Mouse (Mus musculus) layer of hippocampus, adult 8-10 months (tissue): ENCODE results near the gene Gfra1. TPM values are rescaled to one million over a fixed set of nuclear protein-coding genes. Genes with fewer than 3 reads are reported as not detected.

Experiments used
- DNase-seq, 2 experiments: peaks; one replicate each; pipeline ENCODE4 v3.0.0; 2022; ENCODE audit warnings: low spot score in 2 of 2
- total RNA-seq, 4 experiments: library from RNA; stranded (reverse); gene quantifications; 2 replicates each; pipeline ENCODE4 v1.2.4; 2022

Gene Gfra1
- total RNA-seq, result 10 to 100 TPM; 57.6 to 72.0 (median 68.2) TPM

GRCm38 (mm10) chr19:58455496-58456061 is at the start of gene Gfra1:
Gene Gfra1 (minus strand): TSS chr19:58455909.
- peak; percentile 33 to 59 for DNase-seq

- DNase-seq, result peak in 1 of 2 experiments; percentile 16
These were observed 44.3 kb upstream of the Gfra1 start for GRCm38 (mm10) chr19:58500049-58500448.

- DNase-seq, result no peak
These were observed 43.8 kb upstream of the Gfra1 start for GRCm38 (mm10) chr19:58499420-58499966.

GRCm38 (mm10) chr19:58497106-58497505 is 41.4 kb upstream of the Gfra1 start:
- DNase-seq, result no peak

GRCm38 (mm10) chr19:58486686-58487085 is 31.0 kb upstream of the Gfra1 start:
- DNase-seq, result no peak

GRCm38 (mm10) chr19:58482373-58482977 is 26.8 kb upstream of the Gfra1 start:
- no peak for DNase-seq

- no peak for DNase-seq
These were observed 18.5 kb upstream of the Gfra1 start for GRCm38 (mm10) chr19:58474251-58474650.

GRCm38 (mm10) chr19:58469421-58469820 is 13.7 kb upstream of the Gfra1 start:
- DNase-seq, result peak; percentile 76 to 93

- no peak for DNase-seq
These were observed 12.6 kb upstream of the Gfra1 start for GRCm38 (mm10) chr19:58468331-58468730.

- no peak for DNase-seq
These were observed 8.0 kb upstream of the Gfra1 start for GRCm38 (mm10) chr19:58463755-58464154.

- DNase-seq, result no peak
These were observed 4.8 kb upstream of the Gfra1 start for GRCm38 (mm10) chr19:58460361-58461022.

GRCm38 (mm10) chr19:58456491-58457061 is 867 bp upstream of the Gfra1 start:
- DNase-seq, result no peak

- DNase-seq, result peak in 1 of 2 experiments; percentile 36
These were observed 631 bp downstream of the Gfra1 start for GRCm38 (mm10) chr19:58455061-58455495.

GRCm38 (mm10) chr19:58454261-58455060 is 1.2 kb downstream of the Gfra1 start:
- DNase-seq, result peak; percentile 35 to 52

GRCm38 (mm10) chr19:58453581-58453980 is 2.1 kb downstream of the Gfra1 start:
- DNase-seq, result no peak

GRCm38 (mm10) chr19:58452941-58453551 is 2.7 kb downstream of the Gfra1 start:
- DNase-seq, result peak in 1 of 2 experiments; percentile 25

GRCm38 (mm10) chr19:58452178-58452819 is 3.4 kb downstream of the Gfra1 start:
- no peak for DNase-seq

GRCm38 (mm10) chr19:58451323-58451722 is 4.4 kb downstream of the Gfra1 start:
- no peak for DNase-seq

- peak in 1 of 2 experiments; percentile 27 for DNase-seq
These were observed 5.0 kb downstream of the Gfra1 start for GRCm38 (mm10) chr19:58450716-58451115.
